Mouse (Mus musculus) erythroblast, embryonic 14.5 days (primary cell): ENCODE results near the gene Dmrt1.

Experiments
- GATA1 ChIP-seq: IDR thresholded peaks from 2 replicates; pipeline ENCODE4 v1.6.1; 2012; ENCODE audit warnings: low read length, inconsistent platforms, mixed read lengths
- TAL1 ChIP-seq: IDR thresholded peaks from 3 replicates; pipeline ENCODE4 v1.6.1; 2012; ENCODE audit warnings: low read length, inconsistent platforms, mixed read lengths

GRCm38 (mm10) chr19:25486561-25486960 lies 18.9 kb upstream of the Dmrt1 start:
- TF ChIP-seq GATA1 (no peak), TAL1 (no peak)
